Mouse (Mus musculus) CH12.LX (cell line): ENCODE data around the gene Ppp1r12a. TPM values are rescaled to one million over a fixed set of nuclear protein-coding genes. Genes with fewer than 3 reads are reported as not detected.

Source experiments
- DNase-seq: peaks from one replicate; pipeline ENCODE4 v3.0.0-alpha.2; 2013; ENCODE audit errors: extremely low read depth
- H3K27ac ChIP-seq: 2 replicates; pipeline ENCODE4 v1.5.1; 2012; ENCODE audit warnings: low read depth, mild to moderate bottlenecking, control low read depth, moderate library complexity; ENCODE audit not compliant: insufficient read depth
- H3K27me3 ChIP-seq: replicated peaks from 2 replicates; pipeline ENCODE3; 2012; ENCODE audit warnings: inconsistent platforms
- H3K36me3 ChIP-seq, 2 experiments: replicated peaks in 1 of 2; 2 replicates each; pipeline versions ENCODE3 to v1.6.1; 2012; ENCODE audit warnings: inconsistent platforms in 1 of 2, low read length in 1 of 2, mild to moderate bottlenecking in 1 of 2, mixed read lengths in 1 of 2, moderate library complexity in 1 of 2; ENCODE audit not compliant: control insufficient read depth in 1 of 2, insufficient read depth in 1 of 2
- H3K4me1 ChIP-seq, 2 experiments: 2 replicates each; pipeline ENCODE4 v1.6.1; 2012; ENCODE audit warnings: inconsistent platforms in 1 of 2, moderate library complexity in 1 of 2; ENCODE audit not compliant: insufficient read depth in 2 of 2, control insufficient read depth in 1 of 2
- H3K4me2 ChIP-seq: 2 replicates; pipeline ENCODE4 v1.6.1; 2012; ENCODE audit warnings: low read depth, mild to moderate bottlenecking, control low read depth; ENCODE audit not compliant: poor library complexity, insufficient read depth, severe bottlenecking
- H3K4me3 ChIP-seq, 3 experiments: fragments of 150-350 bp in 1 of 3; sonication (generic) in 1 of 3; replicated peaks in 1 of 3; 2 replicates each; pipeline versions ENCODE3 to v1.5.1; 2011 to 2012; ENCODE audit warnings: low read depth in 2 of 3, low read length in 2 of 3, mild to moderate bottlenecking in 2 of 3, moderate library complexity in 2 of 3, control low read depth in 1 of 3, improper control_type of control experiment in 1 of 3, inconsistent platforms in 1 of 3, mixed read lengths in 1 of 3; ENCODE audit not compliant: poor library complexity in 1 of 3
- H3K79me2 ChIP-seq: replicated peaks from 2 replicates; pipeline ENCODE4 v1.6.1; 2012; ENCODE audit warnings: mild to moderate bottlenecking, moderate library complexity; ENCODE audit not compliant: control insufficient read depth, poor library complexity, insufficient read depth, severe bottlenecking; ENCODE audit errors: extremely low read depth
- H3K9ac ChIP-seq: 2 replicates; pipeline ENCODE4 v1.6.1; 2012; ENCODE audit warnings: low read depth, mild to moderate bottlenecking, control low read depth, moderate library complexity; ENCODE audit not compliant: insufficient read depth
- H3K9me3 ChIP-seq: replicated peaks from 2 replicates; pipeline ENCODE3; 2012; ENCODE audit warnings: low read length, inconsistent platforms, mixed read lengths
- CHD1 ChIP-seq: IDR thresholded peaks from 2 replicates; pipeline ENCODE4 v1.6.1; 2012; ENCODE audit warnings: low read depth, low read length, improper control_type of control experiment, inconsistent platforms
- ELF1 ChIP-seq: IDR thresholded peaks from 2 replicates; pipeline ENCODE4 v1.6.1; 2014; ENCODE audit warnings: low read depth, mild to moderate bottlenecking, inconsistent platforms, low read length, improper control_type of control experiment
- IRF4 ChIP-seq: IDR thresholded peaks from 2 replicates; pipeline ENCODE4 v1.6.1; 2014; ENCODE audit warnings: low read depth, mild to moderate bottlenecking, inconsistent platforms, low read length, improper control_type of control experiment
- JUND ChIP-seq: conservative IDR thresholded peaks from 2 replicates; pipeline ENCODE4 v1.6.1; 2011; ENCODE audit warnings: low read depth, low read length, improper control_type of control experiment
- MAFK ChIP-seq: IDR thresholded peaks from 2 replicates; pipeline ENCODE4 v1.6.1; 2011; ENCODE audit warnings: low read length, improper control_type of control experiment; ENCODE audit not compliant: insufficient replicate concordance
- MAX ChIP-seq: IDR thresholded peaks from 2 replicates; pipeline ENCODE4 v1.6.1; 2011; ENCODE audit warnings: low read length, improper control_type of control experiment
- MAZ ChIP-seq: IDR thresholded peaks from 2 replicates; pipeline ENCODE4 v1.6.1; 2012; ENCODE audit warnings: low read depth, mild to moderate bottlenecking, inconsistent platforms, low read length, improper control_type of control experiment, moderate library complexity
- RAD21 ChIP-seq: IDR thresholded peaks from 2 replicates; pipeline ENCODE4 v1.6.1; 2011; ENCODE audit warnings: low read depth, mild to moderate bottlenecking, low read length, improper control_type of control experiment, moderate library complexity
- SMC3 ChIP-seq: IDR thresholded peaks from 2 replicates; pipeline ENCODE4 v1.6.1; 2011; ENCODE audit warnings: low read depth, low read length, improper control_type of control experiment
- TBP ChIP-seq: conservative IDR thresholded peaks from 2 replicates; pipeline ENCODE4 v1.6.1; 2011; ENCODE audit warnings: low read depth, low read length, improper control_type of control experiment
- UBTF ChIP-seq: IDR thresholded peaks from 2 replicates; pipeline ENCODE4 v1.6.1; 2012; ENCODE audit warnings: low read depth, mild to moderate bottlenecking, inconsistent platforms, low read length, improper control_type of control experiment, moderate library complexity
- ZC3H11A ChIP-seq: IDR thresholded peaks from 2 replicates; pipeline ENCODE4 v1.6.1; 2012; ENCODE audit warnings: low read depth, mild to moderate bottlenecking, inconsistent platforms, low read length, improper control_type of control experiment
- ZMIZ1 ChIP-seq: IDR thresholded peaks from 2 replicates; pipeline ENCODE4 v1.6.1; 2012; ENCODE audit warnings: low read depth, mild to moderate bottlenecking, inconsistent platforms, low read length, improper control_type of control experiment
- dilution Hi-C: fragments of 300-500 bp; cut with MboI; formaldehyde crosslinking; loops from 2 replicates; pipeline ENCODE4 v1.14.3; 2020; ENCODE audit warnings: low sequenced_read_pairs; ENCODE audit not compliant: extremely low pct_unique_long_range_greater_than_20kb, extremely low pct_ligation_motif_present
- in situ Hi-C: fragments of 300-500 bp; cut with MboI; formaldehyde crosslinking; loops from 3 replicates; pipeline ENCODE4 v1.14.3; 2019; ENCODE audit warnings: low sequenced_read_pairs, low pct_ligation_motif_present, low pct_unique_long_range_greater_than_20kb, mixed read lengths
- polyA plus RNA-seq: library from polyadenylated mRNA; unstranded; fragments of >175 nt; gene quantifications from 2 replicates; pipeline ENCODE4 v1.2.1, GENCODE M21; 2012; ENCODE audit warnings: low read depth; ENCODE audit not compliant: insufficient read length
- total RNA-seq, 2 experiments: library from RNA; depleted of rRNA; stranded (reverse); fragments of 300-350 nt in 1 of 2; fragments of >200 nt in 1 of 2; gene quantifications; 2 replicates each; pipeline ENCODE4 v1.2.3; 2012 to 2014

The Ppp1r12a gene
- total and polyA plus RNA-seq, 3 experiments = 34.4 to 70.8 (median 60.0) TPM

DNA sequence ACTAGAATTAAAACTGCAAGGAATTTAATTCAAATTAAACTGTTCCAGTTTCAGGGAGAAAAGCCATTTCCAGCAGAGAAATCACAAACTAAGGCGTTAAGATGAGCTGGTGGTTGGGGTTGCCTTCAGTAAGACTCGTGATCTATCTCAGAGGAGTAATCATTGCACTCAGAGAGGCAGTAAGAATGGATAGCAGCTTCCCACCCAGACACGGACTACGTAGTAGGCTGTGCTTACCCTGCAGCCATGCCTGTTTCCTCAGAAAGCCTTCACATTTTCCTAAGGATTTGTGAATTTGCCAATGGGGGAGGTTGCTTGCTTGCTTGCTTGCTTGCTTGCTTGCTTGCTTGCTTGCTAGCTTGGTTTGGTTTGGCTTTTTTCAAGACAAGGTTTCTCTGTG, 122.5 kb downstream of the Ppp1r12a start:
- no peak overlapping the region for H3K9ac ChIP-seq
- no peak overlapping the region for H3K4me3 ChIP-seq
- TF ChIP-seq MAZ (no peak), TBP (no peak)
- in situ Hi-C loops = loop anchor here (25.0 kb wide), 2 partner anchors 253 to 347 kb away; no protein-coding TSS in a partner anchor
- no peaks in the 10 kb centered on the region for H3K4me1 ChIP-seq
- no peak overlapping the region for H3K4me2 ChIP-seq
- no peaks in the 10 kb centered on the region for H3K27me3 ChIP-seq
- no peaks in the 10 kb centered on the region for H3K9me3 ChIP-seq
- no peaks in the 10 kb centered on the region for H3K79me2 ChIP-seq
- no peak overlapping the region for H3K27ac ChIP-seq
- dilution Hi-C loops = no loop called here
- peaks cover 7 to 27% of the 10 kb centered on the region in 2 experiments for H3K36me3 ChIP-seq
- DNase-seq = no peak

- no peaks in the 10 kb centered on the region for H3K4me1 ChIP-seq
- TF ChIP-seq SMC3 (no peak), IRF4 (no peak), ZMIZ1 (no peak), CHD1 (no peak), RAD21 (no peak), ELF1 (no peak), MAZ (no peak), JUND (no peak), ZC3H11A (no peak), MAFK (no peak), UBTF (no peak), MAX (no peak)
- TF ChIP-seq, all 38 proteins: peak for 0
- Histone ChIP-seq H3K27ac (no peak overlapping the region), H3K4me2 (no peak overlapping the region), H3K4me3 (no peak overlapping the region), H3K27me3 (no peaks in the 10 kb centered on the region), H3K9me3 (no peaks in the 10 kb centered on the region), H3K79me2 (no peaks in the 10 kb centered on the region), H3K36me3 (peaks cover 7 to 21% of the 10 kb centered on the region in 2 experiments), H3K9ac (no peak overlapping the region)
- no peak for DNase-seq
- in situ Hi-C loops = loop anchor here (25.0 kb wide), 2 partner anchors 252 to 348 kb away; no protein-coding TSS in a partner anchor
- dilution Hi-C loops = no loop called here
These were observed 123.0 kb downstream of the Ppp1r12a start for GRCm38 (mm10) chr10:108284977-108285376.
